Mouse (Mus musculus) spleen, adult 2 months (tissue): Measurements from ENCODE around the gene Zfp595.

ENCODE experiments used
- CTCF ChIP-seq: fragments of 200-500 bp; IDR thresholded peaks from 2 replicates; pipeline ENCODE4 v1.5.1; 2011; ENCODE audit warnings: mild to moderate bottlenecking, inconsistent platforms; ENCODE audit not compliant: insufficient read depth, insufficient read length, insufficient replicate concordance; ENCODE audit errors: extremely low read depth
- POLR2A ChIP-seq: fragments of 200-500 bp; IDR thresholded peaks from 2 replicates; pipeline ENCODE4 v1.6.1; 2011; ENCODE audit warnings: low read depth, low read length, inconsistent platforms

- TF ChIP-seq POLR2A (no peak), CTCF (no peak)
Observed at GRCm38 (mm10) chr13:67343422-67343821, 11.1 kb upstream of the Zfp595 start.
